Mouse (Mus musculus) embryonic facial prominence, embryonic 13.5 days (tissue): ENCODE data around the gene Podxl2. TPM values are rescaled to one million over a fixed set of nuclear protein-coding genes. Genes with fewer than 3 reads are reported as not detected.

Experiments
- ATAC-seq: fragments of 200-750 bp; cut with Nextera tagmentation; 2 replicates; pipeline ENCODE4 v1.8.0; 2017; ENCODE audit warnings: low read depth; ENCODE audit not compliant: insufficient number of reproducible peaks, insufficient read depth, low FRiP score, low TSS enrichment
- H3K27ac ChIP-seq: fragments of 300-500 bp; sonication (generic); 2 replicates; pipeline ENCODE4 v1.5.1; 2015; ENCODE audit warnings: moderate library complexity, mild to moderate bottlenecking, inconsistent platforms
- H3K27me3 ChIP-seq: fragments of 300-500 bp; sonication (generic); 2 replicates; pipeline ENCODE4 v1.6.1; 2015; ENCODE audit warnings: mild to moderate bottlenecking, inconsistent platforms
- H3K36me3 ChIP-seq: fragments of 300-500 bp; sonication (generic); 2 replicates; pipeline ENCODE4 v1.6.1; 2015; ENCODE audit warnings: mild to moderate bottlenecking, inconsistent platforms
- H3K4me1 ChIP-seq: fragments of 300-500 bp; sonication (generic); 2 replicates; pipeline ENCODE4 v1.6.1; 2015; ENCODE audit warnings: inconsistent platforms
- H3K4me2 ChIP-seq: fragments of 300-500 bp; sonication (generic); 2 replicates; pipeline ENCODE4 v1.6.1; 2015; ENCODE audit warnings: moderate library complexity, mild to moderate bottlenecking, inconsistent platforms
- H3K4me3 ChIP-seq: fragments of 300-500 bp; sonication (generic); 2 replicates; pipeline ENCODE4 v1.5.1; 2015; ENCODE audit warnings: mild to moderate bottlenecking, inconsistent platforms
- H3K9ac ChIP-seq: fragments of 300-500 bp; sonication (generic); 2 replicates; pipeline ENCODE4 v1.6.1; 2015; ENCODE audit warnings: mild to moderate bottlenecking, inconsistent platforms
- H3K9me3 ChIP-seq: fragments of 300-500 bp; sonication (generic); 2 replicates; pipeline ENCODE4 v1.6.1; 2016; ENCODE audit warnings: inconsistent platforms
- WGBS: fragments of 180-500 bp; shearing (Covaris S2); methylation state at CpG from one replicate; pipeline ENCODE4 v1.1.7; 2015; ENCODE audit warnings: mixed read lengths; 5-methylcytosine and 5-hydroxymethylcytosine counted together
- polyA plus RNA-seq: library from polyadenylated mRNA; unstranded; fragments of >200 nt; fragmentation: Nextera tagmentation; extraction: Ambion mirVana; gene quantifications from 2 replicates; pipeline ENCODE4 v1.2.1, GENCODE M21; 2015

Gene Podxl2
- polyA plus RNA-seq, 1 experiment from 2014 or later = 141 TPM

GRCm38 (mm10) chr6:88843241-88843640 lies 31.6 kb downstream of the Podxl2 start:
- peak overlapping the region; percentile 91 for H3K4me2 ChIP-seq
- 71% methylated on average over 7 of the region's 7 CpGs for WGBS
- H3K4me1 ChIP-seq = peaks cover 27% of the 10 kb centered on the region
- H3K9me3 ChIP-seq = no peaks in the 10 kb centered on the region
- peaks cover 28% of the 10 kb centered on the region for H3K36me3 ChIP-seq
- ATAC-seq = no peak
- H3K9ac ChIP-seq = peak overlapping the region; percentile 84
- no peaks in the 10 kb centered on the region for H3K27me3 ChIP-seq
- H3K27ac ChIP-seq = peak overlapping the region; percentile 87; the same call in 1 of the 2 replicates
- peak overlapping the region; percentile 88 for H3K4me3 ChIP-seq

GRCm38 (mm10) chr6:88842731-88843151 lies 32.1 kb downstream of the Podxl2 start:
- peak overlapping the region; percentile 91 for H3K4me2 ChIP-seq
- peaks cover 28% of the 10 kb centered on the region for H3K36me3 ChIP-seq
- no peak for ATAC-seq
- H3K27me3 ChIP-seq = no peaks in the 10 kb centered on the region
- peaks cover 27% of the 10 kb centered on the region for H3K4me1 ChIP-seq
- H3K9ac ChIP-seq = peak overlapping the region; percentile 84
- H3K4me3 ChIP-seq = peak overlapping the region; percentile 88
- no peaks in the 10 kb centered on the region for H3K9me3 ChIP-seq
- WGBS = under 1% methylated on average over 31 of the region's 32 CpGs
- peak overlapping the region; percentile 87 for H3K27ac ChIP-seq

- Histone ChIP-seq H3K4me2 (peak within 1 kb of the TSS; percentile 91), H3K36me3 (peaks cover 34% of the 10 kb centered on the region), H3K9me3 (no peaks in the 10 kb centered on the region), H3K4me3 (peak within 1 kb of the TSS; percentile 88), H3K27me3 (no peaks in the 10 kb centered on the region), H3K4me1 (peaks cover 27% of the 10 kb centered on the region), H3K9ac (peak within 1 kb of the TSS; percentile 85), H3K27ac (peak within 1 kb of the TSS; percentile 87)
- peak; percentile 97 for ATAC-seq
- WGBS = under 1% methylated on average over 58 of the region's 72 CpGs
Observed at GRCm38 (mm10) chr6:88841781-88842689, 32.8 kb downstream of the Podxl2 start, which contains the start of gene Abtb1. Abtb1 (minus strand) TSS chr6:88841984.

- Histone ChIP-seq H3K4me2 (peak overlapping the region; percentile 91), H3K36me3 (peaks cover 40% of the 10 kb centered on the region), H3K27ac (peak overlapping the region; percentile 86), H3K9ac (peak overlapping the region; percentile 85), H3K4me1 (peaks cover 27% of the 10 kb centered on the region), H3K4me3 (peak overlapping the region; percentile 88), H3K27me3 (no peaks in the 10 kb centered on the region), H3K9me3 (no peaks in the 10 kb centered on the region)
- no peak for ATAC-seq
- WGBS = 1% methylated on average over 22 of the region's 22 CpGs
Observed at GRCm38 (mm10) chr6:88841514-88841780, 33.4 kb downstream of the Podxl2 start.

GRCm38 (mm10) chr6:88840791-88841513 lies 33.9 kb downstream of the Podxl2 start:
- WGBS = 54% methylated on average over 9 of the region's 9 CpGs
- peak overlapping the region; percentile 85 for H3K9ac ChIP-seq

GRCm38 (mm10) chr6:88840211-88840610 lies 34.6 kb downstream of the Podxl2 start:
- H3K9me3 ChIP-seq = no peaks in the 10 kb centered on the region
- WGBS = 73% methylated on average over 3 of the region's 3 CpGs
- peak overlapping the region; percentile 88 for H3K4me3 ChIP-seq
- H3K9ac ChIP-seq = no peak overlapping the region
- peaks cover 27% of the 10 kb centered on the region for H3K4me1 ChIP-seq
- peak overlapping the region; percentile 91; the same call in 1 of the 2 replicates for H3K4me2 ChIP-seq
- H3K27ac ChIP-seq = no peak overlapping the region
- no peaks in the 10 kb centered on the region for H3K27me3 ChIP-seq
- peaks cover 49% of the 10 kb centered on the region for H3K36me3 ChIP-seq
- ATAC-seq = no peak

More at GRCm38 (mm10) chr6:88840791-88841513, 33.9 kb downstream of the Podxl2 start:
- Histone ChIP-seq H3K9me3 (no peaks in the 10 kb centered on the region), H3K27ac (peak overlapping the region; percentile 86), H3K36me3 (peaks cover 45% of the 10 kb centered on the region), H3K4me1 (peaks cover 27% of the 10 kb centered on the region), H3K4me2 (peak overlapping the region; percentile 91), H3K4me3 (peak overlapping the region; percentile 88), H3K27me3 (no peaks in the 10 kb centered on the region)
- ATAC-seq = no peak

GRCm38 (mm10) chr6:88839135-88839970 lies 35.5 kb downstream of the Podxl2 start:
- no peak for ATAC-seq
- Histone ChIP-seq H3K9me3 (no peaks in the 10 kb centered on the region), H3K4me1 (peaks cover 29% of the 10 kb centered on the region), H3K4me2 (no peak overlapping the region), H3K27me3 (no peaks in the 10 kb centered on the region), H3K27ac (no peak overlapping the region), H3K9ac (no peak overlapping the region), H3K4me3 (no peak overlapping the region), H3K36me3 (peaks cover 52% of the 10 kb centered on the region)
- 84% methylated on average over 26 of the region's 26 CpGs for WGBS

- Histone ChIP-seq H3K36me3 (peaks cover 52% of the 10 kb centered on the region), H3K9me3 (no peaks in the 10 kb centered on the region), H3K4me3 (no peak overlapping the region), H3K9ac (no peak overlapping the region), H3K4me1 (peaks cover 24% of the 10 kb centered on the region), H3K27me3 (no peaks in the 10 kb centered on the region), H3K4me2 (no peak overlapping the region), H3K27ac (no peak overlapping the region)
- no peak for ATAC-seq
- WGBS = 91% methylated on average over 10 of the region's 10 CpGs
Observed at GRCm38 (mm10) chr6:88838613-88839012, 36.2 kb downstream of the Podxl2 start.

- Histone ChIP-seq H3K36me3 (peaks cover 52% of the 10 kb centered on the region), H3K4me1 (peaks cover 18% of the 10 kb centered on the region), H3K4me3 (no peak overlapping the region), H3K27me3 (no peaks in the 10 kb centered on the region), H3K9ac (no peak overlapping the region), H3K9me3 (no peaks in the 10 kb centered on the region), H3K4me2 (no peak overlapping the region), H3K27ac (no peak overlapping the region)
- ATAC-seq = no peak
- WGBS = 87% methylated on average over 12 of the region's 12 CpGs
Observed at GRCm38 (mm10) chr6:88837999-88838398, 36.8 kb downstream of the Podxl2 start.

- no peak overlapping the region for H3K4me2 ChIP-seq
- no peak overlapping the region for H3K27ac ChIP-seq
- H3K9me3 ChIP-seq = no peaks in the 10 kb centered on the region
- peaks cover 52% of the 10 kb centered on the region for H3K36me3 ChIP-seq
- WGBS = 92% methylated on average over 28 of the region's 28 CpGs
- H3K9ac ChIP-seq = no peak overlapping the region
- peaks cover 14% of the 10 kb centered on the region for H3K4me1 ChIP-seq
- no peak for ATAC-seq
- H3K4me3 ChIP-seq = no peak overlapping the region
- no peaks in the 10 kb centered on the region for H3K27me3 ChIP-seq
Observed at GRCm38 (mm10) chr6:88836178-88836819, 38.5 kb downstream of the Podxl2 start.
